Comparison of ENCODE assay signal across 7 mouse cellular contexts in genomic region chr6:37351731-37352380, GRCm38 (mm10). TPM values are rescaled to one million over a fixed set of nuclear protein-coding genes. Genes with fewer than 3 reads are reported as not detected.
DNase-seq lines count a peak whose midpoint lies in the region; ATAC-seq and TF ChIP-seq lines count a peak whose summit lies in the region.

No protein-coding gene starts in this region.

- H3K9me3 ChIP-seq in heart, postnatal 0 days (replicated peaks; ENCODE audit: control insufficient read depth, low read length): no peaks in the 10 kb centered on the region
- H3K9me3 ChIP-seq in lung, embryonic 16.5 days (ENCODE audit: control insufficient read depth, low read length): no peaks in the 10 kb centered on the region

- TF ChIP-seq CTCF in C2C12 (IDR thresholded peaks at IDR 0.05; ENCODE audit: control insufficient read depth, insufficient read depth, insufficient read length): peak; percentile 81
- TF ChIP-seq CTCF in heart, postnatal 0 days (IDR thresholded peaks at IDR 0.05; ENCODE audit: low read depth): peak; percentile 95

- 33% methylated on average over 10 of the region's 10 CpGs for WGBS in heart, postnatal 0 days
- 22% methylated on average over 10 of the region's 10 CpGs for WGBS in lung, embryonic 16.5 days

- H3K27ac ChIP-seq in heart, postnatal 0 days (ENCODE audit: low read depth): no peak overlapping the region
- H3K27ac ChIP-seq in lung, embryonic 16.5 days (ENCODE audit: low read length): no peak overlapping the region

- ATAC-seq in heart, postnatal 0 days (ENCODE audit: insufficient read depth, low read depth): peak; percentile 44; the same call in 1 of the 2 replicates
- 0 out of 2 replicates have a peak, but pooled peaks have one; percentile 30 for ATAC-seq in lung, embryonic 16.5 days (ENCODE audit: low read depth)

- H3K9ac ChIP-seq in heart, postnatal 0 days (replicated peaks; ENCODE audit: low read depth, low read length): no peak overlapping the region
- no peak overlapping the region for H3K9ac ChIP-seq in lung, embryonic 16.5 days (ENCODE audit: low read length)

- no peak overlapping the region for H3ac ChIP-seq in C2C12 (ENCODE audit: control insufficient read depth, insufficient read length, low read depth)

- H3K79me2 ChIP-seq in C2C12 (ENCODE audit: control insufficient read depth, insufficient read depth): no peaks in the 10 kb centered on the region

- H3K27me3 ChIP-seq in C2C12 (ENCODE audit: control insufficient read depth, insufficient read depth, insufficient read length): no peaks in the 10 kb centered on the region
- no peaks in the 10 kb centered on the region for H3K27me3 ChIP-seq in heart, postnatal 0 days (ENCODE audit: control insufficient read depth, insufficient read depth, low read length)
- no peaks in the 10 kb centered on the region for H3K27me3 ChIP-seq in lung, embryonic 16.5 days (ENCODE audit: control insufficient read depth, insufficient read depth, low read depth, low read length)

- H3K4me1 ChIP-seq in heart, postnatal 0 days (ENCODE audit: control insufficient read depth, insufficient read depth): no peaks in the 10 kb centered on the region
- peaks cover 14% of the 10 kb centered on the region for H3K4me1 ChIP-seq in lung, embryonic 16.5 days (replicated peaks; ENCODE audit: control insufficient read depth, insufficient read depth, low read length)

- peak; percentile 91 for DNase-seq in R1 (ENCODE audit: low read depth, low spot score)
- peak; percentile 76 for DNase-seq in embryo, embryonic 9.5 days (ENCODE audit: extremely low spot score)
- DNase-seq in heart, postnatal 0 days (ENCODE audit: low spot score): peak; percentile 53
- peak; percentile 60 to 65 for DNase-seq in kidney, postnatal 25 days
- peak; percentile 75 for DNase-seq in retina, postnatal 1 day

- H3K4me3 ChIP-seq in C2C12 (ENCODE audit: insufficient read depth, poor library complexity, severe bottlenecking): no peak overlapping the region
- no peak overlapping the region for H3K4me3 ChIP-seq in heart, postnatal 0 days (ENCODE audit: low read depth, low read length)
- no peak overlapping the region for H3K4me3 ChIP-seq in lung, embryonic 16.5 days (ENCODE audit: low read length)

- H3K79me3 ChIP-seq in C2C12 (ENCODE audit: low read depth): no peaks in the 10 kb centered on the region

- H3K4me2 ChIP-seq in heart, postnatal 0 days (ENCODE audit: low read depth, low read length): no peak overlapping the region
- no peak overlapping the region for H3K4me2 ChIP-seq in lung, embryonic 16.5 days (ENCODE audit: low read depth, low read length)

- TF ChIP-seq EP300 in heart, postnatal 0 days (IDR thresholded peaks at IDR 0.05; ENCODE audit: low read depth): no peak

- H3K36me3 ChIP-seq in C2C12 (ENCODE audit: control insufficient read depth, insufficient read depth): peaks cover 16% of the 10 kb centered on the region
- H3K36me3 ChIP-seq in heart, postnatal 0 days (replicated peaks; ENCODE audit: control insufficient read depth, insufficient read depth, low read length): peaks cover 68% of the 10 kb centered on the region
- H3K36me3 ChIP-seq in lung, embryonic 16.5 days (ENCODE audit: control insufficient read depth, insufficient read depth, low read length): peaks cover 19% of the 10 kb centered on the region

TF ChIP-seq in C2C12, 6 proteins besides CTCF, POLR2A, EP300 and RAD21:
- TF ChIP-seq MYOD1 (IDR thresholded peaks at IDR 0.05; ENCODE audit: control insufficient read depth, insufficient read length, low read depth) (no peak), FOSL1 (IDR thresholded peaks at IDR 0.05; ENCODE audit: insufficient read depth, low read length, poor library complexity, severe bottlenecking) (no peak), MAX (IDR thresholded peaks at IDR 0.05) (no peak), CEBPB (IDR thresholded peaks at IDR 0.05; ENCODE audit: low read depth) (no peak), USF1 (IDR thresholded peaks at IDR 0.05; ENCODE audit: low read depth) (no peak), MYOG (IDR thresholded peaks at IDR 0.05; ENCODE audit: control insufficient read depth, extremely low read depth, insufficient read length) (no peak)

RNA-seq across cellular contexts. Expression of gene Dgki, which starts 51.9 kb away (rescaled TPM):
- polyA plus RNA-seq in C2C12 (2012; fragmentation: generic; extraction: Trizol): not detected
- total RNA-seq in heart, postnatal 0 days (2014; rRNA removed; ENCODE audit: low replicate concordance): 0.11 and 0.66 TPM in 2 replicates
- 0.33 TPM in 2 replicates for polyA plus RNA-seq in heart, postnatal 0 days (2015; fragmentation: Nextera tagmentation; extraction: Ambion mirVana)
- polyA plus RNA-seq in lung, embryonic 16.5 days (2015; fragmentation: Nextera tagmentation; extraction: Ambion mirVana): 0.58 and 0.67 TPM in 2 replicates
